Mouse (Mus musculus) midbrain, embryonic 14.5 days (tissue): ENCODE measurements around the gene Etnk2. TPM values are rescaled to one million over a fixed set of nuclear protein-coding genes. Genes with fewer than 3 reads are reported as not detected.
"Not testable (repeated sequence)": the region's sequence is repeated elsewhere in the genome, so short reads cannot be mapped to it uniquely, and the experiment has no call there.

Experiments
- ATAC-seq: fragments of 200-750 bp; cut with Nextera tagmentation; 2 replicates; pipeline ENCODE4 v1.8.0; 2017; ENCODE audit warnings: moderate number of reproducible peaks, moderate library complexity; ENCODE audit not compliant: low FRiP score, low TSS enrichment
- DNase-seq: peaks from one replicate; pipeline ENCODE4 v3.0.0-alpha.2; 2015
- H3K27ac ChIP-seq: fragments of 300-500 bp; sonication (generic); replicated peaks from 2 replicates; pipeline ENCODE4 v1.5.1; 2014; ENCODE audit warnings: mild to moderate bottlenecking, low read depth, low read length, moderate library complexity
- H3K27me3 ChIP-seq: fragments of 300-500 bp; sonication (generic); 2 replicates; pipeline ENCODE4 v1.6.1; 2014; ENCODE audit warnings: low read length, control low read depth, mixed read lengths; ENCODE audit not compliant: control insufficient read depth, insufficient read depth
- H3K36me3 ChIP-seq: fragments of 300-500 bp; sonication (generic); 2 replicates; pipeline ENCODE4 v1.6.1; 2014; ENCODE audit warnings: low read length, control low read depth; ENCODE audit not compliant: control insufficient read depth, insufficient read depth
- H3K4me1 ChIP-seq: fragments of 300-500 bp; sonication (generic); 2 replicates; pipeline ENCODE4 v1.6.1; 2014; ENCODE audit warnings: mild to moderate bottlenecking, antibody characterized with exemption, low read length, control low read depth; ENCODE audit not compliant: control insufficient read depth, insufficient read depth
- H3K4me2 ChIP-seq: fragments of 300-500 bp; sonication (generic); 2 replicates; pipeline ENCODE4 v1.6.1; 2014; ENCODE audit warnings: mild to moderate bottlenecking, low read length, moderate library complexity
- H3K4me3 ChIP-seq: fragments of 300-500 bp; sonication (generic); replicated peaks from 2 replicates; pipeline ENCODE4 v1.5.1; 2014; ENCODE audit warnings: low read depth, low read length
- H3K9ac ChIP-seq: fragments of 300-500 bp; sonication (generic); replicated peaks from 2 replicates; pipeline ENCODE4 v1.6.1; 2014; ENCODE audit warnings: mild to moderate bottlenecking, low read length, moderate library complexity
- H3K9me3 ChIP-seq: fragments of 300-500 bp; sonication (generic); 2 replicates; pipeline ENCODE4 v1.6.1; 2016; ENCODE audit warnings: low read length, control low read depth, mixed read lengths; ENCODE audit not compliant: control insufficient read depth
- WGBS: fragments of 180-500 bp; shearing (Covaris S2); extraction: QIAGEN DNeasy Blood & Tissue Kit; methylation state at CpG from one replicate; pipeline ENCODE4 v1.1.7; 2014; 5-methylcytosine and 5-hydroxymethylcytosine counted together
- polyA plus RNA-seq: library from polyadenylated mRNA; unstranded; fragments of >200 nt; fragmentation: Nextera tagmentation; extraction: Ambion mirVana; gene quantifications from 2 replicates; pipeline ENCODE4 v1.2.1, GENCODE M21; 2014

The Etnk2 gene
- polyA plus RNA-seq, 1 experiment from 2014 or later = 11.2 TPM

DNA sequence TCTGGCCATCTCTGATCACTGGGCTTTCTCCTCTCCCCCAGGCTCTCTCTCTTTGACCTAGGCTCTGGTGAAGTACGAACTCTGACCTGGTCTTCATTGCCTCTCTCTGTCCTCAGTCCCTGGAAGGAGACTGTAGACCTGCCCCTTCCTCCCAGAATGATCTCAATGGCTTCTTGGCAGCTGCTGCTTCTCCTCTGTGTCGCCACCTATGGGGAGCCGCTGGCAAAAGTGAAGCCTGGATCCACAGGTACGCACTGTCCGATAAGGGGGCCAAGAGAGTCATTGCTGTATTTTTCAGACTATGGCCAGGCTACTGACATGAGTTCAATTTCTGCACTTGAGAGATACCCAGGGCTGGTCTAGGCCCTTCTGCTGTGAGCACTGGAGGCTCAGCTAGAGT is 36.3 kb upstream of the Etnk2 start:
- H3K27ac ChIP-seq = no peak overlapping the region

GRCm38 (mm10) chr1:133328299-133328795 is 35.0 kb upstream of the Etnk2 start:
- Histone ChIP-seq H3K4me2 (no peak overlapping the region), H3K27me3 (peaks cover 10% of the 10 kb centered on the region; the same call in 1 of the 2 replicates), H3K9ac (no peak overlapping the region), H3K36me3 (no peaks in the 10 kb centered on the region), H3K4me1 (peaks cover 21% of the 10 kb centered on the region), H3K9me3 (no peaks in the 10 kb centered on the region), H3K4me3 (no peak overlapping the region), H3K27ac (no peak overlapping the region)
- peak; percentile 38 for DNase-seq
- ATAC-seq = no peak
- 50% methylated on average over 6 of the region's 6 CpGs for WGBS

More for the DNA sequence above, 36.3 kb upstream of the Etnk2 start:
- no peak overlapping the region for H3K4me2 ChIP-seq
- H3K36me3 ChIP-seq = no peaks in the 10 kb centered on the region
- H3K9me3 ChIP-seq = no peaks in the 10 kb centered on the region
- ATAC-seq (no peak), DNase-seq (no peak)
- no peak overlapping the region for H3K4me3 ChIP-seq
- 62% methylated on average over 5 of the region's 5 CpGs for WGBS
- no peak overlapping the region for H3K9ac ChIP-seq
- peaks cover 10% of the 10 kb centered on the region; the same call in 1 of the 2 replicates for H3K27me3 ChIP-seq
- H3K4me1 ChIP-seq = peaks cover 21% of the 10 kb centered on the region

GRCm38 (mm10) chr1:133328896-133329637 is 34.3 kb upstream of the Etnk2 start:
- Histone ChIP-seq H3K9ac (no peak overlapping the region; the same call in 1 of the 2 replicates), H3K36me3 (no peaks in the 10 kb centered on the region), H3K4me2 (peak overlapping the region; percentile 55), H3K4me1 (peaks cover 21% of the 10 kb centered on the region), H3K27me3 (peaks cover 10% of the 10 kb centered on the region; the same call in 1 of the 2 replicates), H3K4me3 (peak overlapping the region; percentile 28; the same call in 1 of the 2 replicates), H3K9me3 (no peaks in the 10 kb centered on the region), H3K27ac (no peak overlapping the region)
- WGBS = 9% methylated on average over 34 of the region's 34 CpGs
- DNase-seq (peak; percentile 31), ATAC-seq (no peak)

- H3K9ac ChIP-seq = no peak overlapping the region; the same call in 1 of the 2 replicates
Observed at GRCm38 (mm10) chr1:133329638-133329964, 33.8 kb upstream of the Etnk2 start.

DNA sequence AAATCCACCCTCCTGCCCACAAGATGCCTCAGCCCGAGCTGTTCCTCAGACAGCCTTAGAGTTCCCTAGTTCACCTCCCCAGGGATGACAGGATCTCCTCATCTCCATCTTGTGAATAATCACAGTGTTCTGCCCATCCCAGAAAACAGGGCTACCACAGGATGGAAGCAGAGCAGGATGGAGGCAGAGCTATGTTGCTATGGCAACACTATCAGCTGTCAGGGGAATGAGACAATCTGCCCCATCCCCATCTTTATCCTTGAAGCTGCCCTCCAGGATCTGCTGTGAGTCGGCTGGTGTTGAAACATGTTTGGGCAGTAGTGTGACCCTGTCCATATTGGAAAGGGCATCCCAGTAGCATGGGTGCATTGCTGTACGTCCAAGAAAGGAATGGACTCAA is 32.2 kb upstream of the Etnk2 start:
- Histone ChIP-seq H3K27ac (peak overlapping the region; percentile 50), H3K9me3 (no peaks in the 10 kb centered on the region), H3K4me2 (peak overlapping the region; percentile 27; the same call in 1 of the 2 replicates), H3K36me3 (no peaks in the 10 kb centered on the region), H3K4me1 (peaks cover 21% of the 10 kb centered on the region), H3K9ac (no peak overlapping the region), H3K4me3 (no peak overlapping the region), H3K27me3 (peaks cover 10% of the 10 kb centered on the region; the same call in 1 of the 2 replicates)
- DNase-seq (peak; percentile 80), ATAC-seq (peak; percentile 53; the same call in 1 of the 2 replicates)
- 20% methylated on average over 3 of the region's 3 CpGs for WGBS

More at GRCm38 (mm10) chr1:133329638-133329964, 33.8 kb upstream of the Etnk2 start:
- WGBS = 25% methylated on average over 7 of the region's 7 CpGs
- no peaks in the 10 kb centered on the region for H3K9me3 ChIP-seq
- peak overlapping the region; percentile 55 for H3K4me2 ChIP-seq
- ATAC-seq (no peak), DNase-seq (no peak)
- H3K36me3 ChIP-seq = no peaks in the 10 kb centered on the region
- H3K27me3 ChIP-seq = peaks cover 10% of the 10 kb centered on the region; the same call in 1 of the 2 replicates
- peak overlapping the region; percentile 28; the same call in 1 of the 2 replicates for H3K4me3 ChIP-seq
- H3K4me1 ChIP-seq = peaks cover 21% of the 10 kb centered on the region
- H3K27ac ChIP-seq = no peak overlapping the region

DNA sequence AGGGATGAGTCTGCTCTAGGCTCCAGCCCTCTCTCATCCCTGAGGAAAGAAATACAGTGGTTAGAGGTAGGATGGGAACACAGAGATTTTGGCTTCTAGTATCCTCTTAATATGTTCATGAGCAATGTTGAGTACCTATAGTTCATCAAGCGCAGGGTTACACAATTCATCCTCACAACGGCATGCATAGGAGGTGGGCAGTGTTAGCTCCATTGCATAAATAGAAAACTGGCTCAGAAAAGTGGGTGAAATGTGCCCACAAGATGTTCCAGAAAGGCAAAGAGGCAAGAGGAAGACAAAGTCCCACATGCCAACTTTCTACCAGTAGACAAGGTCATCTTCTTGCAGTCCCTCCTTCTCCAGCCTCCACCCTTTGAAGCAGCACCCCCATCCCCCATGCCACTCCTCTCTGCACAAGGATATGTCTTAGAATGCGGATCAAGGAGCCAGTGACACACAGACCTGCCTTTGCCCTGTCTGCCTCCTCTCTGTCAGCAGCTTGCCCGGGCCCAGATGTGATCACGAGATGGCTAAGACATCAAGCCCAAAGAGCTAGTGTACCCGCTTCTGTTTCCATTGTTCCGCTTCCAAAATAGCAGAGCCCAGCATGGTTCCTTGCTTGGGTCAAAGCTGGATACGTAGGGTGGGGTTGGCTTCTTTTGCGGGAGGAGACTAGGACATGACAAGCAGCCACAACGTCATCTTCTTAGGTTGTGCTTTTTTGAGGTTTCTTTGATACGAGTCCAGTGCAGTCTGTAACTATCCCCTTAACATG is 30.5 kb upstream of the Etnk2 start:
- WGBS = 89% methylated on average over 11 of the region's 11 CpGs
- Histone ChIP-seq H3K4me3 (no peak overlapping the region), H3K27me3 (peaks cover 10% of the 10 kb centered on the region; the same call in 1 of the 2 replicates), H3K36me3 (no peaks in the 10 kb centered on the region), H3K4me2 (no peak overlapping the region), H3K27ac (no peak overlapping the region), H3K9me3 (no peaks in the 10 kb centered on the region), H3K9ac (no peak overlapping the region), H3K4me1 (peaks cover 21% of the 10 kb centered on the region)
- no peak for ATAC-seq
- DNase-seq = no peak

- Histone ChIP-seq H3K36me3 (no peaks in the 10 kb centered on the region), H3K4me2 (no peak overlapping the region), H3K4me3 (no peak overlapping the region), H3K27me3 (peaks cover 9% of the 10 kb centered on the region; the same call in 1 of the 2 replicates), H3K9ac (no peak overlapping the region), H3K27ac (no peak overlapping the region), H3K9me3 (no peaks in the 10 kb centered on the region), H3K4me1 (peaks cover 21% of the 10 kb centered on the region)
- ATAC-seq = no peak
- DNase-seq = peak; percentile 56
- 21% methylated on average over 6 of the region's 6 CpGs for WGBS
Observed at GRCm38 (mm10) chr1:133333937-133334336, 29.4 kb upstream of the Etnk2 start.

GRCm38 (mm10) chr1:133340403-133340802 is 23.0 kb upstream of the Etnk2 start:
- not testable (repeated sequence) for DNase-seq, H3K9ac ChIP-seq, H3K4me1 ChIP-seq, H3K4me2 ChIP-seq, H3K4me3 ChIP-seq, ATAC-seq, H3K27ac ChIP-seq, H3K9me3 ChIP-seq, H3K36me3 ChIP-seq, H3K27me3 ChIP-seq
- 50% methylated on average over 1 of the region's 1 CpGs for WGBS
